Mouse (Mus musculus) myocyte (in vitro differentiated cells): Measurements from ENCODE around the gene B4galt3. TPM values are rescaled to one million over a fixed set of nuclear protein-coding genes. Genes with fewer than 3 reads are reported as not detected.

Experiments used
- H3K27me3 ChIP-seq: one replicate; pipeline ENCODE4 v1.6.1; 2011; ENCODE audit not compliant: control insufficient read depth, insufficient read depth, insufficient read length
- H3K36me3 ChIP-seq: one replicate; pipeline ENCODE4 v1.6.1; 2011; ENCODE audit not compliant: control insufficient read depth, insufficient read depth
- H3K4me2 ChIP-seq: one replicate; pipeline ENCODE4 v1.6.1; 2011; ENCODE audit warnings: low read depth, control low read depth
- H3K4me3 ChIP-seq: one replicate; pipeline ENCODE4 v1.5.1; 2011; ENCODE audit warnings: mild to moderate bottlenecking, control low read depth, moderate library complexity
- H3K79me2 ChIP-seq: one replicate; pipeline ENCODE4 v1.6.1; 2011; ENCODE audit not compliant: control insufficient read depth, insufficient read depth
- H3ac ChIP-seq: one replicate; pipeline ENCODE4 v1.6.1; 2011; ENCODE audit not compliant: control insufficient read depth, insufficient read length
- CEBPB ChIP-seq: IDR thresholded peaks from 2 replicates; pipeline ENCODE4 v1.6.1; 2011; ENCODE audit warnings: mild to moderate bottlenecking, moderate library complexity; ENCODE audit not compliant: poor library complexity, insufficient read depth, severe bottlenecking
- E2F4 ChIP-seq: IDR thresholded peaks from one replicate; pipeline ENCODE4 v1.6.1; 2011; ENCODE audit warnings: mild to moderate bottlenecking, control low read depth, moderate library complexity; ENCODE audit not compliant: insufficient read depth
- MAX ChIP-seq: IDR thresholded peaks from one replicate; pipeline ENCODE4 v1.6.1; 2011; ENCODE audit warnings: low read depth, mild to moderate bottlenecking, control low read depth
- MYOD1 ChIP-seq, 3 experiments: IDR thresholded peaks; one replicate each; pipeline ENCODE4 v1.6.1; 2011; ENCODE audit warnings: control low read depth in 2 of 3, low read depth in 2 of 3, mild to moderate bottlenecking in 2 of 3, moderate library complexity in 1 of 3; ENCODE audit not compliant: insufficient read length in 2 of 3, control insufficient read depth in 1 of 3
- MYOG ChIP-seq, 3 experiments: IDR thresholded peaks; one replicate each; pipeline ENCODE4 v1.6.1; 2011; ENCODE audit warnings: control low read depth in 2 of 3, low read depth in 2 of 3, mild to moderate bottlenecking in 2 of 3; ENCODE audit not compliant: insufficient read length in 2 of 3, control insufficient read depth in 1 of 3, insufficient read depth in 1 of 3
- POLR2A ChIP-seq: IDR thresholded peaks from one replicate; pipeline ENCODE4 v1.6.1; 2011; ENCODE audit warnings: low read depth, mild to moderate bottlenecking, control low read depth, moderate library complexity; ENCODE audit not compliant: insufficient read length
- POLR2AphosphoS2 ChIP-seq: IDR thresholded peaks from one replicate; pipeline ENCODE4 v1.6.1; 2011; ENCODE audit warnings: low read depth, control low read depth; ENCODE audit not compliant: insufficient read length
- REST ChIP-seq: IDR thresholded peaks from one replicate; pipeline ENCODE4 v1.6.1; 2011; ENCODE audit warnings: mild to moderate bottlenecking, control low read depth, moderate library complexity; ENCODE audit not compliant: insufficient read depth, insufficient read length
- SRF ChIP-seq: IDR thresholded peaks from one replicate; pipeline ENCODE4 v1.6.1; 2011; ENCODE audit warnings: low read depth; ENCODE audit not compliant: control insufficient read depth, insufficient read length
- TCF12 ChIP-seq: IDR thresholded peaks from one replicate; pipeline ENCODE4 v1.6.1; 2011; ENCODE audit warnings: mild to moderate bottlenecking, control low read depth; ENCODE audit not compliant: poor library complexity, insufficient read depth, severe bottlenecking
- TCF3 ChIP-seq: IDR thresholded peaks from one replicate; pipeline ENCODE4 v1.6.1; 2011; ENCODE audit warnings: low read depth, control low read depth; ENCODE audit not compliant: insufficient read length
- USF1 ChIP-seq: IDR thresholded peaks from one replicate; pipeline ENCODE4 v1.6.1; 2011; ENCODE audit warnings: low read depth, mild to moderate bottlenecking, control low read depth, moderate library complexity
- polyA plus RNA-seq: library from polyadenylated mRNA; unstranded; fragments of >200 nt; fragmentation: generic; extraction: Trizol; gene quantifications from one replicate; pipeline ENCODE4 v1.2.1, GENCODE M21; 2012; ENCODE audit warnings: missing spikeins

Gene B4galt3
- polyA plus RNA-seq = 19.3 TPM

- TF ChIP-seq POLR2A = peak; percentile 92
- peak in 1 of 3 experiments; percentile 19 for TF ChIP-seq MYOG (IDR thresholded peaks at IDR 0.05; ENCODE audit: control insufficient read depth in 1 of 3, insufficient read depth in 1 of 3, insufficient read length in 2 of 3, low read depth in 2 of 3)
- TF ChIP-seq POLR2AphosphoS2 = peak; percentile 88
- TF ChIP-seq MYOD1 (IDR thresholded peaks at IDR 0.05; ENCODE audit: control insufficient read depth in 1 of 3, insufficient read length in 2 of 3, low read depth in 2 of 3) = no peak
- Histone ChIP-seq H3K36me3 (peaks cover 10% of the 10 kb centered on the region), H3K79me2 (peaks cover 3% of the 10 kb centered on the region), H3K4me2 (peak within 1 kb of the TSS; percentile 97), H3K27me3 (no peaks in the 10 kb centered on the region), H3ac (peak within 1 kb of the TSS; percentile 28), H3K4me3 (peak within 1 kb of the TSS; percentile 95)
Observed at GRCm38 (mm10) chr1:171269848-171270572, at the start of gene B4galt3. Gene B4galt3, plus strand, starts transcription at chr1:171270328.

GRCm38 (mm10) chr1:171220871-171221270, 49.3 kb upstream of the B4galt3 start:
- TF ChIP-seq MYOD1 (IDR thresholded peaks at IDR 0.05; ENCODE audit: control insufficient read depth in 1 of 3, insufficient read length in 2 of 3, low read depth in 2 of 3) (peak in 2 of 3 experiments; percentile 16 to 24), SRF (no peak), TCF12 (no peak), CEBPB (no peak), MAX (no peak), POLR2A (no peak)
- H3ac ChIP-seq = no peak overlapping the region

GRCm38 (mm10) chr1:171221281-171222193, 48.6 kb upstream of the B4galt3 start:
- peak overlapping the region; percentile 70 for H3K4me3 ChIP-seq
- TF ChIP-seq E2F4 (no peak), MYOD1 (IDR thresholded peaks at IDR 0.05; ENCODE audit: control insufficient read depth in 1 of 3, insufficient read length in 2 of 3, low read depth in 2 of 3) (no peak), MYOG (IDR thresholded peaks at IDR 0.05; ENCODE audit: control insufficient read depth in 1 of 3, insufficient read depth in 1 of 3, insufficient read length in 2 of 3, low read depth in 2 of 3) (no peak), TCF12 (no peak), TCF3 (no peak), POLR2AphosphoS2 (no peak), SRF (no peak), MAX (no peak), POLR2A (no peak), CEBPB (no peak), USF1 (no peak), REST (no peak)
- peak overlapping the region; percentile 97 for H3K4me2 ChIP-seq
- H3K79me2 ChIP-seq = no peaks in the 10 kb centered on the region
- no peak overlapping the region for H3ac ChIP-seq
- peaks cover 4% of the 10 kb centered on the region for H3K36me3 ChIP-seq
- no peaks in the 10 kb centered on the region for H3K27me3 ChIP-seq

More at GRCm38 (mm10) chr1:171220871-171221270, 49.3 kb upstream of the B4galt3 start:
- Histone ChIP-seq H3K27me3 (no peaks in the 10 kb centered on the region), H3K4me2 (peak overlapping the region; percentile 97), H3K4me3 (peak overlapping the region; percentile 70), H3K79me2 (no peaks in the 10 kb centered on the region), H3K36me3 (peaks cover 4% of the 10 kb centered on the region)

- Histone ChIP-seq H3K27me3 (no peaks in the 10 kb centered on the region), H3K4me3 (peak within 1 kb of the TSS; percentile 70), H3K36me3 (peaks cover 4% of the 10 kb centered on the region), H3ac (no peak within 1 kb of the TSS), H3K4me2 (peak within 1 kb of the TSS; percentile 97), H3K79me2 (no peaks in the 10 kb centered on the region)
- TF ChIP-seq POLR2A (peak; percentile 52), POLR2AphosphoS2 (peak; percentile 18), MYOG (IDR thresholded peaks at IDR 0.05; ENCODE audit: control insufficient read depth in 1 of 3, insufficient read depth in 1 of 3, insufficient read length in 2 of 3, low read depth in 2 of 3) (no peak)
Observed at GRCm38 (mm10) chr1:171222238-171223155, 47.6 kb upstream of the B4galt3 start, which contains the start of gene Tomm40l. Gene Tomm40l, minus strand, starts transcription at chr1:171222514.
